Mouse (Mus musculus) large intestine, adult 2 months (tissue): ENCODE measurements around the gene Decr2. TPM values are rescaled to one million over a fixed set of nuclear protein-coding genes. Genes with fewer than 3 reads are reported as not detected.

Source experiments
- polyA plus RNA-seq: library from polyadenylated mRNA; depleted of rRNA; stranded (reverse); fragments of >200 nt; gene quantifications from 2 replicates; pipeline ENCODE4 v1.2.3, GENCODE M21; 2012; rRNA removed

The Decr2 gene
- polyA plus RNA-seq, 1 experiment, result 25.1 TPM

Other genes with a start within 250 kb of the Decr2 start
- 22.2 and 32.3 TPM in 2 replicates for gene Gm20683, start 248.6 kb downstream of the Decr2 start, polyA plus RNA-seq
- 59.9 and 83.1 TPM in 2 replicates for gene Rhot2, start 245.5 kb downstream of the Decr2 start, polyA plus RNA-seq
- 18.6 and 19.8 TPM in 2 replicates for gene Wdr90, start 228.8 kb downstream of the Decr2 start, polyA plus RNA-seq
- 39.8 and 49.0 TPM in 2 replicates for gene Mcrip2, start 221.6 kb downstream of the Decr2 start, polyA plus RNA-seq
- 78.7 and 115 TPM in 2 replicates for gene Mettl26, start 215.3 kb downstream of the Decr2 start, polyA plus RNA-seq
- 0.78 and 1.0 TPM in 2 replicates for gene Wfikkn1, start 209.5 kb downstream of the Decr2 start, polyA plus RNA-seq
- 38.0 and 40.7 TPM in 2 replicates for gene Rab40c, start 170.6 kb downstream of the Decr2 start, polyA plus RNA-seq
- 73.7 and 90.3 TPM in 2 replicates for gene Pigq, start 145.4 kb downstream of the Decr2 start, polyA plus RNA-seq
- gene Nhlrc4, start 145.4 kb downstream of the Decr2 start, polyA plus RNA-seq, result not detected in 2 replicates
- not detected in 2 replicates for gene A930017K11Rik, start 137.8 kb downstream of the Decr2 start, polyA plus RNA-seq
- gene Capn15, start 104.5 kb downstream of the Decr2 start, polyA plus RNA-seq, result 26.1 and 44.5 TPM in 2 replicates
- 41.3 and 65.7 TPM in 2 replicates for gene Rab11fip3, start 20.8 kb downstream of the Decr2 start, polyA plus RNA-seq
- gene Nme4, start 5.3 kb upstream of the Decr2 start, polyA plus RNA-seq, result 14.1 and 14.5 TPM in 2 replicates
- gene Tmem8, start 23.0 kb upstream of the Decr2 start, polyA plus RNA-seq, result 222 and 309 TPM in 2 replicates
- 96.4 and 99.2 TPM in 2 replicates for gene Mrpl28, start 33.2 kb upstream of the Decr2 start, polyA plus RNA-seq
- 16.4 and 17.6 TPM in 2 replicates for gene Axin1, start 48.4 kb upstream of the Decr2 start, polyA plus RNA-seq
- gene Pdia2, start 108.8 kb upstream of the Decr2 start, polyA plus RNA-seq, result 0.91 and 0.97 TPM in 2 replicates
- 3.1 and 3.7 TPM in 2 replicates for gene Rgs11, start 112.6 kb upstream of the Decr2 start, polyA plus RNA-seq
- gene Arhgdig, start 117.4 kb upstream of the Decr2 start, polyA plus RNA-seq, result 2.7 and 4.3 TPM in 2 replicates
- 186 and 243 TPM in 2 replicates for gene Fam234a, start 153.9 kb upstream of the Decr2 start, polyA plus RNA-seq
- 13.2 and 18.0 TPM in 2 replicates for gene Luc7l, start 162.6 kb upstream of the Decr2 start, polyA plus RNA-seq